Mouse (Mus musculus) kidney, adult 2 months (tissue): ENCODE results near the gene Park7. TPM values are rescaled to one million over a fixed set of nuclear protein-coding genes. Genes with fewer than 3 reads are reported as not detected.

Source experiments
- DNase-seq: peaks from one replicate; pipeline ENCODE4 v3.0.0; 2021
- H3K27ac ChIP-seq: fragments of 200-500 bp; 2 replicates; pipeline ENCODE4 v1.5.1; 2012; ENCODE audit warnings: low read depth, low read length, control low read depth, inconsistent platforms; ENCODE audit not compliant: insufficient read depth
- H3K27me3 ChIP-seq: fragments of 200-500 bp; replicated peaks from 2 replicates; pipeline ENCODE4 v1.6.1; 2012; ENCODE audit warnings: mild to moderate bottlenecking, moderate library complexity, low read length, inconsistent platforms; ENCODE audit not compliant: control insufficient read depth, insufficient read depth
- H3K36me3 ChIP-seq: fragments of 200-500 bp; 2 replicates; pipeline ENCODE4 v1.6.1; 2012; ENCODE audit warnings: mild to moderate bottlenecking, moderate library complexity, low read length, inconsistent platforms; ENCODE audit not compliant: control insufficient read depth, insufficient read depth
- H3K4me1 ChIP-seq: fragments of 200-500 bp; 2 replicates; pipeline ENCODE4 v1.6.1; 2011; ENCODE audit warnings: low read length; ENCODE audit not compliant: control insufficient read depth, insufficient read depth
- H3K4me3 ChIP-seq: fragments of 200-500 bp; 2 replicates; pipeline ENCODE4 v1.5.1; 2011; ENCODE audit warnings: mild to moderate bottlenecking, low read depth, low read length, control low read depth; ENCODE audit not compliant: insufficient read depth
- CTCF ChIP-seq: fragments of 200-500 bp; conservative IDR thresholded peaks from 2 replicates; pipeline ENCODE4 v1.5.1; 2011; ENCODE audit warnings: low read depth, mild to moderate bottlenecking, control low read depth, low read length, moderate library complexity, mixed read lengths; ENCODE audit not compliant: insufficient read depth, insufficient read length
- POLR2A ChIP-seq: fragments of 200-500 bp; IDR thresholded peaks from one replicate; pipeline ENCODE4 v1.6.1; 2011; ENCODE audit warnings: low read depth, low read length, control low read depth
- WGBS: fragments of 180-500 bp; shearing (Covaris S2); methylation state at CpG from one replicate; pipeline ENCODE4 v1.1.7; 2018; 5-methylcytosine and 5-hydroxymethylcytosine counted together
- polyA plus RNA-seq: library from polyadenylated mRNA; depleted of rRNA; stranded (reverse); fragments of >200 nt; gene quantifications from 2 replicates; pipeline ENCODE4 v1.2.3, GENCODE M21; 2012

The Park7 gene
- polyA plus RNA-seq, 1 experiment, result 444 TPM

DNA sequence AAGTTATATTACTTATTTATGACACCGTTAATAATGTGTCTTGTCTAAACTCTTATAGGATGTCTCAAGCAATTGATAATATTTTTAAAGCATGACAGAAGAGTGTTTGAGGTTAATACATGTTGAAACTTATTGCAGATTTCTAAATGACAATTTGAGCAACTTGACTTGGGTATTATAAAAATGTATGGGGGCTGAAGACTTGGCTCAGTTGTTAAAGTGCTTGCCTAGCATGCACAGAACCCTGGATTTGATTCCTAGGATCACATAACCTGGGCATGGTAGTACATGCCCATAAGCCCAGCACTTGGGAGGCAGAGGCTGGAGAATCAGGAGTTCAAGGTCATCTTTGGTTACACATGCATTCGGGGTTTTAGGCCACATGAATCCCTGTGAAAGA is 45.4 kb downstream of the Park7 start:
- Histone ChIP-seq H3K36me3 (peaks cover 24% of the 10 kb centered on the region), H3K4me3 (no peak overlapping the region), H3K4me1 (peaks cover 21% of the 10 kb centered on the region), H3K27ac (no peak overlapping the region; the same call in 1 of the 2 replicates), H3K27me3 (no peaks in the 10 kb centered on the region)
- WGBS, result 60% methylated on average over 2 of the region's 2 CpGs
- DNase-seq, result no peak
- TF ChIP-seq POLR2A (no peak), CTCF (no peak)

DNA sequence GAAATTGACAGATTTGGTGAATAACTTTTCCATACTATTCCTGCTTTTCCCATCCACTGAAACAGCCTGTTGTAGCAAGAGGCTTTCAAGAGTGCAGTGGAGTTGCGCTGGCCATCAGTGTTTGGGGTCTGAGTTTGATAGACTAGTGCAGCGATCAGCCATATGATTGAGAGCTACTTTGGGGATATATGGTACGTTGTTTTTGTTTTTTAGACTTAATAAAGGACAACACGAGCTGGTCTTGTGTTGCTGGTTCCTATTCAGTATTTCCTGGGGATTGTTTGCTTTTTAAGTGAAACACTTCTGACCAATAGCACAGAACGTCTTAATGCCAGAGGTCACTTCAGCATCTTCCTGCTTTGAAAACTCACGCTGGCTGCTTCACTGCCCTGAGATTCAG is 46.1 kb downstream of the Park7 start:
- no peak overlapping the region for H3K27ac ChIP-seq
- 63% methylated on average over 6 of the region's 6 CpGs for WGBS
- H3K36me3 ChIP-seq, result peaks cover 26% of the 10 kb centered on the region
- DNase-seq, result peak; percentile 13
- H3K4me3 ChIP-seq, result no peak overlapping the region
- peaks cover 24% of the 10 kb centered on the region for H3K4me1 ChIP-seq
- no peak for TF ChIP-seq POLR2A
- no peak for TF ChIP-seq CTCF
- H3K27me3 ChIP-seq, result no peaks in the 10 kb centered on the region

DNA sequence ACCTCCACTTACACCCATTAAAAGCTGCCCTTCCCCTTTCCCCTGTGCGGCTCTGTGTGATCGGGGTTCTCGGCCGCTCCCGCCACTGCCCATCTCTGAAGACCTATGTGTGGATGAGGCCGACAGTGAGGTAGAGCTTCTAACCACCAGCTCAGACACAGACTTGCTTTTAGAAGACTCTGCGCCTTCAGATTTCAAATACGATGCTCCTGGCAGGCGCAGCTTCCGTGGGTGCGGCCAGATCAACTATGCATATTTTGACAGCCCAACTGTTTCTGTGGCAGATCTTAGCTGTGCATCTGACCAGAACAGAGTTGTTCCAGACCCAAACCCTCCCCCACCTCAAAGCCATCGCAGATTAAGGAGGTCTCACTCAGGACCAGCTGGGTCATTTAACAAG is 47.7 kb downstream of the Park7 start:
- H3K27ac ChIP-seq, result no peak overlapping the region
- TF ChIP-seq CTCF, result 0 out of 2 replicates have a peak, but pooled peaks have one; percentile 0
- no peak for TF ChIP-seq POLR2A
- DNase-seq, result peak; percentile 33
- H3K27me3 ChIP-seq, result no peaks in the 10 kb centered on the region
- peaks cover 28% of the 10 kb centered on the region for H3K36me3 ChIP-seq
- 84% methylated on average over 12 of the region's 12 CpGs for WGBS
- H3K4me3 ChIP-seq, result no peak overlapping the region
- peaks cover 24% of the 10 kb centered on the region for H3K4me1 ChIP-seq

DNA sequence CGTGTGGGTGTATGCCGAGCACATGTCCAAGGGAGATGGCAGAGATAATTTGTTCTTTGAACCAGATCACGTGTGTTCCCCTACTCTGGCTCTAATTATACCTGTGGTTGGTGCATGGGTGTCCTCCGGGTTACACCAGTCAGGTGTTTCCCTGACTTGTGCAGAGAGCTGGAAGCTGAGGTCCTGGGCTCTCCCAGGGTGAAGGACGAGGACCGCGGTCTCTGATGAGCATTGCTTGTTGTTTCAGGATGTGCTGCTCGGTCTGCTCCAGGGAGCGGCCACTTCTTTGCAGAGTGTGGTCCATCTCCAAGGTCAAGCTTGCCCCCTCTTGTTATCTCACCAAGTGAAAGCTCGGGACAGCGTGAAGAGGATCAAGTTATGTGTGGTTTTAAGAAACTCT is 48.2 kb downstream of the Park7 start:
- Histone ChIP-seq H3K4me1 (peaks cover 25% of the 10 kb centered on the region), H3K36me3 (peaks cover 28% of the 10 kb centered on the region), H3K27ac (no peak overlapping the region), H3K27me3 (no peaks in the 10 kb centered on the region), H3K4me3 (no peak overlapping the region)
- TF ChIP-seq CTCF (peak; percentile 1; the same call in 1 of the 2 replicates), POLR2A (no peak)
- 69% methylated on average over 11 of the region's 11 CpGs for WGBS
- DNase-seq, result peak; percentile 36

DNA sequence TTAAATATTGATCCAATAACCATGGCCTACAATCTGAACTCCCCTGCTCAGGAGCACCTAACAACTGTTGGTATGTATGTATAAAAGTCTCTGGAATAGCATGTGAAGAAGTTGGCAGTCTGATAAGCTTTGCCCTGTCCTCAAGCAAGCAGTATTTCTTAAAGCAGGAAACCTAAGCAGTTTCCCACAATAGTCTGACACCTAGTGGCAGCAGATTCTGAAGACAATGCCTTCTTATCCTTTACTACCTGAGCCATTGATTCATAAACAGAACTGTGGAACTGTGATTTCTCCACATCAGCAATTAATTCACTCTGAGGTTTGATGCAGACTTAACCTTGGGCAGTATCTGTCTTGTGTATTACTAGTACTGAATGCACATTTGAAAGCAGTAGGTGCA is 48.9 kb downstream of the Park7 start:
- peak; percentile 43 for DNase-seq
- Histone ChIP-seq H3K27me3 (no peaks in the 10 kb centered on the region), H3K4me3 (no peak overlapping the region), H3K27ac (no peak overlapping the region), H3K4me1 (peaks cover 23% of the 10 kb centered on the region), H3K36me3 (peaks cover 31% of the 10 kb centered on the region)
- TF ChIP-seq POLR2A (no peak), CTCF (0 out of 2 replicates have a peak, but pooled peaks have one; percentile 12)

DNA sequence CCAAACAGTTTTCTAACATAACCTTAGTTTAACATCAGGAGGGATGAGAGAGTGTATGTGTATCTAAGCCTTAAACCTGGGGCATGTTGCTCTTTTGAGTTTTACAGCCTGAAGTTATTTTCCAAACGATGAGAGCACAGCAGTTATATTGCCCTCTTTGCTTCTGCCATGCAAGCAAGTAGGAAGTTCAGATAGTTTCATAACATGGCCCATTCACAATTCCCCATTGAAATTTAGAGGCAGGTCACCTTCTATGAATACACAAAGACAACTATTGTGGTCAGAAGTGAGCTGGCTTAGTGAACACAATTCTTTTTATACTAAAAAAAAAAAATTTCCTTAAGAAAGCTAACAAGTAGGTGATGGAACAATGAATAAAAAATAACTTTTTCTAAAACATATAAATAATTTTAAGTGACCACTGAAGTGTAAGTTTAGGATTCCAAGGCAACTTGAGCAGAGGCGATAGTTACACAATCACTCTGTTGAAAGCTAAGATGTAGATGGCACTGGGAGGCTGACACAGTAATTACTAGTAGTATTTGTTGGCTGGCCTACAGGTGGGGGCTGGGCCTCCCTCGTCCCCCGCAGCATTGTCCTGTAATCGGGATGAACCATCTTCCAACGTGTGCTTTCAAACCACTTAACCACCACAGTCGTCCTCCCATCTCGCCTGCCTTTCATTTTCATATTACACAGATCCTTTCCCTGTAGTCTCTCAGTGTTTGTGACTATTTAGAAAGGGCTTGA is 51.4 kb downstream of the Park7 start:
- Histone ChIP-seq H3K4me3 (no peak overlapping the region; the same call in 1 of the 2 replicates), H3K27ac (peak overlapping the region; percentile 58; the same call in 1 of the 2 replicates), H3K27me3 (no peaks in the 10 kb centered on the region), H3K4me1 (peaks cover 17% of the 10 kb centered on the region), H3K36me3 (peaks cover 30% of the 10 kb centered on the region)
- WGBS, result 35% methylated on average over 8 of the region's 8 CpGs
- TF ChIP-seq CTCF (0 out of 2 replicates have a peak, but pooled peaks have one; percentile 12), POLR2A (peak; percentile 29)
- peak; percentile 27 for DNase-seq

DNA sequence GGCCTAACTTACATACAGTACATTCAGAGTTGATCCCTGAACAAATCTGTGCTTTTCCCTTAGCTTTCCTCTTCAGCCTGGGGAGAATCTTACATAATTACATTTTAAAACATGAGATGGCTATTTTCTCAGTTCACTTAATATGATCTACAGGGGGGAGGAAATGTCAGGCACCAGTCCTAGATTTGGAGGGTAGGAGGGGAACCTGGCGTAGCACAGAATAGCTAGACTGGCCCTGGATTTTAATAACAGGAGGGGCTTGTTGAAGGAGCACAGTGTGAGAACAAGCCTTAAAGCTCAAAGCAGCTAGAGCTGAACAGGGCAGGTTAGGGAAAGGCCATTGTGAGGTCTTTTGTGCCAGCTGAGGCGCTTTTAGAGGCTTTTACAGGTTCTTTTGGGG is 53.1 kb downstream of the Park7 start:
- 52% methylated on average over 2 of the region's 2 CpGs for WGBS
- 0 out of 2 replicates have a peak overlapping the region, but pooled peaks have one; percentile 18 for H3K4me3 ChIP-seq
- peak overlapping the region; percentile 8; the same call in 1 of the 2 replicates for H3K27ac ChIP-seq

More for the DNA sequence above, 53.1 kb downstream of the Park7 start:
- TF ChIP-seq CTCF (no peak), POLR2A (no peak)
- Histone ChIP-seq H3K4me1 (peaks cover 17% of the 10 kb centered on the region), H3K36me3 (peaks cover 29% of the 10 kb centered on the region), H3K27me3 (no peaks in the 10 kb centered on the region)
- no peak for DNase-seq
